Mouse (Mus musculus) ES-E14 (cell line): ENCODE measurements around the gene Ano6. TPM values are rescaled to one million over a fixed set of nuclear protein-coding genes. Genes with fewer than 3 reads are reported as not detected.
A peak's percentile ranks its signal among the peaks of the same experiment; 100 is the strongest.

ENCODE experiments used
- DNase-seq: peaks from one replicate; pipeline ENCODE4 v3.0.0-alpha.2; 2013; ENCODE audit warnings: low read depth, low spot score
- H3K27ac ChIP-seq: 2 replicates; pipeline ENCODE4 v1.5.1; 2012; ENCODE audit warnings: low read depth, mild to moderate bottlenecking, low read length, moderate library complexity, mixed read lengths; ENCODE audit not compliant: poor library complexity, insufficient read depth, severe bottlenecking
- H3K36me3 ChIP-seq: 2 replicates; pipeline ENCODE4 v1.6.1; 2012; ENCODE audit warnings: mild to moderate bottlenecking, low read length, moderate library complexity, mixed read lengths; ENCODE audit not compliant: control insufficient read depth, poor library complexity, insufficient read depth, severe bottlenecking
- H3K4me1 ChIP-seq, 2 experiments: fragments of 150-350 bp in 1 of 2; sonication (generic) in 1 of 2; 2 replicates each; pipeline ENCODE4 v1.6.1; 2012; ENCODE audit warnings: low read length in 2 of 2, mild to moderate bottlenecking in 1 of 2, mixed read lengths in 1 of 2; ENCODE audit not compliant: control insufficient read depth in 2 of 2, insufficient read depth in 2 of 2, poor library complexity in 1 of 2
- H3K4me3 ChIP-seq, 2 experiments: fragments of 150-350 bp in 1 of 2; sonication (generic) in 1 of 2; 2 replicates each; pipeline ENCODE4 v1.5.1; 2012; ENCODE audit warnings: low read length in 2 of 2, low read depth in 1 of 2, mild to moderate bottlenecking in 1 of 2, mixed read lengths in 1 of 2; ENCODE audit not compliant: insufficient read depth in 1 of 2, poor library complexity in 1 of 2, severe bottlenecking in 1 of 2
- H3K9ac ChIP-seq: 2 replicates; pipeline ENCODE4 v1.6.1; 2012; ENCODE audit warnings: low read depth, mild to moderate bottlenecking, low read length, mixed read lengths; ENCODE audit not compliant: poor library complexity, insufficient read depth, severe bottlenecking
- H3K9me3 ChIP-seq: fragments of 150-350 bp; sonication (generic); 2 replicates; pipeline ENCODE4 v1.6.1; 2012; ENCODE audit warnings: low read depth, mild to moderate bottlenecking, low read length; ENCODE audit not compliant: control insufficient read depth, insufficient read depth
- CHD2 ChIP-seq: IDR thresholded peaks from 2 replicates; pipeline ENCODE4 v1.6.1; 2014; ENCODE audit warnings: mild to moderate bottlenecking, low read depth, low read length, inconsistent platforms
- HCFC1 ChIP-seq: IDR thresholded peaks from 2 replicates; pipeline ENCODE4 v1.6.1; 2012; ENCODE audit warnings: low read length, inconsistent platforms, borderline replicate concordance; ENCODE audit not compliant: insufficient read depth
- MAFK ChIP-seq: IDR thresholded peaks from 2 replicates; pipeline ENCODE4 v1.6.1; 2014; ENCODE audit warnings: mild to moderate bottlenecking, low read depth, low read length, inconsistent platforms; ENCODE audit not compliant: insufficient read depth
- ZC3H11A ChIP-seq: IDR thresholded peaks from 2 replicates; pipeline ENCODE4 v1.6.1; 2012; ENCODE audit warnings: low read depth, mild to moderate bottlenecking, inconsistent platforms, low read length, borderline replicate concordance
- ZNF384 ChIP-seq: IDR thresholded peaks from 2 replicates; pipeline ENCODE4 v1.6.1; 2012; ENCODE audit warnings: low read depth, low read length, inconsistent platforms
- in situ Hi-C, 2 experiments: fragments of 600-800 bp; cut with MboI; formaldehyde crosslinking; loops; one replicate each; pipeline ENCODE4 v1.15.1; 2025; ENCODE audit warnings: low sequenced_read_pairs in 2 of 2, inconsistent platforms in 1 of 2; ENCODE audit not compliant: unreplicated experiment in 2 of 2
- total RNA-seq: library from RNA; depleted of rRNA; stranded (reverse); fragments of 300-350 nt; gene quantifications from 2 replicates; pipeline ENCODE4 v1.2.3, GENCODE M21; 2012

Ano6 gene
- total RNA-seq, 1 experiment, result 48.6 TPM

DNA sequence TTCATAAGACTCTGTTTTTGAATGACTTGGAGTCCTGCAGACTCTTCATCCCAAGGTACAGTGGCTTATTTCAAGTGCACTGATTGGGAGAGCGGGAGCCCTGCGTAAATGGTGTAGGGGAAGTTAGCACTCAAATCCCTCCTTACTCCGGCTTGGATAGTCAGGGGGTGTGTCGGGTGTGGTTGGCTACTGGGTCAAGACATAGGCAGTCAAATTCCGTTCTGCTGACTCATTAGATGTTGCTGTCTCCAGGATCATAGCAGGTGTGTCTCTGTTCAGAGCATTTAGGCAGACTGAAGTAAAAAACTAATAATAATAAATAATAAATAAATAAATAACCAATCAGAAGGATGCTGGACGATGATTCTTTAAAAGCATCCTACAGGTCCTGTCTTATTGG is 27.2 kb upstream of the Ano6 start:
- H3K36me3 ChIP-seq, result no peaks in the 10 kb centered on the region
- TF ChIP-seq MAFK (peak; percentile 58; the same call in 1 of the 2 replicates), ZNF384 (no peak)
- no peak overlapping the region for H3K9ac ChIP-seq
- in situ Hi-C loops, result no loop called here
- DNase-seq, result peak; percentile 35
- no peaks in the 10 kb centered on the region; a peak in 1 of 4 replicates for H3K4me1 ChIP-seq
- no peaks in the 10 kb centered on the region for H3K9me3 ChIP-seq
- H3K27ac ChIP-seq, result no peak overlapping the region
- no peak overlapping the region for H3K4me3 ChIP-seq

DNA sequence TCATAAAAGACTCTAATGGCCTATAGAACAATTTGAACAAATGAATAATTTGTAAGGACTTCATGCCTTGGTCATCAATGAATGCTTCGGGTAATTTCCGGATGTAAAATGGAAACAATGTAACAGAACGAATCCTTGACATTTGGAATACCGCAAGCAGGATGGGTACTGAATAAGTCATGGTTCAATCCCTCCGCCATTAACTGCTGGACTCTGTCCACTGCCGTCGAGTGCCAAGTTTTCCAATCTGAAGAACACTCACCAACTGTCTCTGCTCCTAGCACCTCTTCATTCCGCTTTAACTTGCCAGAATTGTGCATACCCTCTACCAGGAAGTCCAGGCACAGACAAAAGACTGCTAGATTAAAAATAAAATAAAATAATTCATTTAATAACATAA is 25.4 kb upstream of the Ano6 start:
- H3K27ac ChIP-seq, result no peak overlapping the region
- no peaks in the 10 kb centered on the region for H3K36me3 ChIP-seq
- no peak overlapping the region for H3K4me3 ChIP-seq
- no peak for DNase-seq
- H3K9ac ChIP-seq, result no peak overlapping the region
- H3K4me1 ChIP-seq, result no peaks in the 10 kb centered on the region; a peak in 1 of 4 replicates
- no peaks in the 10 kb centered on the region for H3K9me3 ChIP-seq
- in situ Hi-C loops, result no loop called here
- TF ChIP-seq CHD2, result no peak
- TF ChIP-seq MAFK, result no peak
- no peak for TF ChIP-seq ZC3H11A
- no peak for TF ChIP-seq HCFC1
- no peak for TF ChIP-seq ZNF384

DNA sequence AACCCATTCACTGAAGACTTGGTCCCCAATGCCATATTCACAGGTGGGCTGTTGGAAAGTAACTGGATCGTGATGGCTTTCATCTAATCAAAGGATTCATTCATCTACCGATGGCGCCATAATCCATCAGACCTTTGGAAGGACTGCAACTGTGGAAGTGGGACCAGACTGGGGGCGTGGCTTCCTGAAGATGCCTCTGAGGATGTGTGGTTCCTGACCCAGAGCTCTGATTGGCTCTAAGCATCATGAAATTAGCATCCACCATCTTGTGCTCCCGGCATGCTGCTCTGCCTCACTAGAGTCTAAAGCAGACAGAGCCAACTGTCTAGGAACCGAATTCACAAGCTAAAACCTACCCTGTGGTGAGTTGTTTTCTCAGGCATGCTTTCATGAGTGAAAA is 24.7 kb upstream of the Ano6 start:
- TF ChIP-seq HCFC1, result no peak
- TF ChIP-seq ZC3H11A, result no peak
- TF ChIP-seq MAFK, result no peak
- TF ChIP-seq CHD2, result no peak
- no peak for TF ChIP-seq ZNF384
- Histone ChIP-seq H3K9ac (no peak overlapping the region), H3K9me3 (no peaks in the 10 kb centered on the region), H3K4me1 (no peaks in the 10 kb centered on the region; a peak in 1 of 4 replicates), H3K36me3 (no peaks in the 10 kb centered on the region), H3K27ac (no peak overlapping the region), H3K4me3 (no peak overlapping the region)
- DNase-seq, result no peak
- in situ Hi-C loops, result no loop called here

DNA sequence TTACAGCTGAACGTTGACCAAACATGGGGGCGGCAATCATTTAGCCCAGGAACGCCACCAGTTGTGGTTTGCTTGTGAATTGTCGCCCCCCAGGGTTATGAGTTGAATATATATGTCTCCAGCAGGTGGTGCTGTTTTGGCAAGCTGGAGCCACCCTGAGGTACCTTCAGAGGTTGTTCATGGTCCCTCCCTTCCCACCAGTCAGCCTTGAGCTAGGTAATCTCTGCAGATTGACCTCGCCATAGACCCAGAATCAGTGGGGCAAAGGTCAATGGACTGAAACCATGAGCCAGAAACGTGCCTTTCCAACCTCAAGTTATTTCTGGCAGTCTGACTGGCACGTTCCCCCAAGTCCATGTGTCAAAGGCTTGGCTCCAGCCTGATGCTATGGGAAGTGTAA is 22.8 kb upstream of the Ano6 start:
- in situ Hi-C loops, result no loop called here
- Histone ChIP-seq H3K27ac (no peak overlapping the region), H3K4me1 (peaks cover 0 to 2% of the 10 kb centered on the region in 2 experiments; a peak in 1 of 4 replicates), H3K9ac (no peak overlapping the region), H3K4me3 (no peak overlapping the region), H3K9me3 (no peaks in the 10 kb centered on the region), H3K36me3 (no peaks in the 10 kb centered on the region)
- TF ChIP-seq HCFC1 (no peak), ZNF384 (no peak), MAFK (no peak), CHD2 (no peak), ZC3H11A (no peak; the same call in 1 of the 2 replicates)
- no peak for DNase-seq

DNA sequence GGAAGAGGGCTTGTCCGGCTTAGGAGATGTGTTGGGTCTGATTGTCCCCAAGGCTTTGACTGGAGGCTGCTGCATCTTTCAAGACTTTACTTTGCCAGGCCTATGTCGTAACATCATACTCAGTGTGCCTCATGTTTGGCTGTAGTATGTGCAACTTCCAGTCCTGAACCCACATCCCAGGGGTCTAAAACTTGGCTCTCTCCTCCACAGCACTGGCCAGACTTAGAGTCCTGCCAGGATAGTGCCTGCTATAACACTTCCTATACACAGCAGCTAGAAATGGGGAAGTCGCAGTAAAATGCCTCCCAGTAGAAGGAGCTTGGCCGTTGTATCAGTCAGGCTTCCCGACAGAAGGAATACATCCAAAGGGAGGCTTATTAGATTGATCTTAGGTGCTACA is 21.9 kb upstream of the Ano6 start:
- TF ChIP-seq MAFK (no peak), CHD2 (no peak)
- in situ Hi-C loops, result no loop called here
- no peaks in the 10 kb centered on the region for H3K36me3 ChIP-seq

More for the DNA sequence above, 21.9 kb upstream of the Ano6 start:
- Histone ChIP-seq H3K27ac (no peak overlapping the region), H3K9me3 (no peaks in the 10 kb centered on the region), H3K4me1 (peaks cover 0 to 2% of the 10 kb centered on the region in 2 experiments; a peak in 1 of 4 replicates), H3K9ac (no peak overlapping the region), H3K4me3 (no peak overlapping the region)
- no peak for DNase-seq
